Mouse (Mus musculus): Measurements from ENCODE around the gene Trappc3l.

- TF ChIP-seq MEF2A (IDR thresholded peaks at IDR 0.05; ENCODE audit: borderline replicate concordance, low read depth, low read length) (no peak), E2F4 (IDR thresholded peaks at IDR 0.05; ENCODE audit: insufficient replicate concordance, low read depth, low read length) (no peak), CTCF (conservative IDR thresholded peaks at IDR 0.05 in 1 of 2, IDR thresholded peaks at IDR 0.05 in 1 of 2; ENCODE audit: low read depth in 2 of 2, low read length in 2 of 2) (no peak), TCF12 (IDR thresholded peaks at IDR 0.05; ENCODE audit: low read depth, low read length) (no peak), JUND (conservative IDR thresholded peaks at IDR 0.05; ENCODE audit: low read depth, low read length) (no peak), GABPA (IDR thresholded peaks at IDR 0.05; ENCODE audit: insufficient replicate concordance, low read depth, low read length) (no peak), POLR2AphosphoS2 (IDR thresholded peaks at IDR 0.05; ENCODE audit: low read depth, low read length) (no peak), POLR2A (IDR thresholded peaks at IDR 0.05; ENCODE audit: low read depth, low read length) (no peak), KAT2A (IDR thresholded peaks at IDR 0.05; ENCODE audit: insufficient replicate concordance, low read length) (no peak), ZNF384 (IDR thresholded peaks at IDR 0.05; ENCODE audit: low read depth, low read length) (no peak)
These were observed 24.2 kb upstream of the Trappc3l start for GRCm38 (mm10) chr10:34013241-34013640.

Measured in CH12.LX (cell line).